Mouse (Mus musculus) CD8-positive naive resting alpha-beta T cell, adult 2 months (primary cell): ENCODE measurements around the gene Olfr654.

Experiments
- DNase-seq, 2 experiments: peaks; one replicate each; pipeline ENCODE4 v3.0.0; 2022; ENCODE audit warnings: low read depth in 2 of 2, low spot score in 2 of 2

Olfr654 gene

GRCm38 (mm10) chr7:104586725-104587124 is at the start of gene Olfr654:
Olfr654 (plus strand) TSS chr7:104587025.
- no peak for DNase-seq

GRCm38 (mm10) chr7:104549833-104550232 is 37.0 kb upstream of the Olfr654 start, which contains the start of gene Olfr651:
Olfr651 (plus strand) TSS chr7:104550133.
- no peak for DNase-seq

DNA sequence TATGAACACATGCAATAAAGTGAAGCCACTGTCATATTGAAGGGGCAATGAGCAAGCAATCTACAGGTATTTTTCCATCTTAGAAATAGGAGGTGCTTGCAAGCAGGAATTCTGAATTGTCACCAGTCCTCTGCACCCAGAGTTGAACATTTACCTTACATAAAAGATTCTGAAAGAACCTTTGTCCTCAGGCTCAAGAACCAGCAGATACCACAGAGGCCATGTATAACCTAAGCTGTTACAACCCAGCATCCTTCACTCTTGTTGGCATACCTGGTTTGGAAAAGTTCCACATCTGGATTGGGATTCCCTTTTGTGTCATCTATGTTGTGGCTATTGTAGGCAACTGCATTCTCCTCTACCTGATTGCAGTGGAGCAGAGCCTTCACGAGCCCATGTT is 34.1 kb upstream of the Olfr654 start:
- DNase-seq = no peak

DNA sequence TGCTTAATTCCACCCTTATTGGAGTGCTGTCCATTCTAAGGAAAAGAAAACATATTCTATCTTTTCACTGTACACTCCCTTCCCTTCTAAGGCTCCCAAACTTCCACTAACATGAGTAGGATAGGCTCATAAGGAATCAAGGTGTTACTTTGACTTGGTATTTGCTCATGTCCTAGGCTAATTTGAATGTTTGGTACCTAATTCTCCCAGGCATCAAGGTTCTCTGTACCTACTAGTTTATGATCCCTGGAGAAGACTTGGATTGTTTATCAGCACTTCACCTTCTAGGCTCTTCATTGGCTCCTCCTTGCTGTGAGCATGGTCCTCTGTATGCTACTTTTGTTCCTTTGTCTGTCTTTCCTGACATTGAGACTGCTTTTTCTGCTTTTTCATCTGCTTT is 26.2 kb upstream of the Olfr654 start, which contains the start of gene Olfr652:
Gene Olfr652, plus strand, starts transcription at position 301 of the 400 bp plus-strand sequence.
- no peak for DNase-seq

- no peak for DNase-seq
Measured at GRCm38 (mm10) chr7:104577014-104577413, 9.8 kb upstream of the Olfr654 start, which contains the start of gene Olfr653. Olfr653 (plus strand) TSS chr7:104577314.

DNA sequence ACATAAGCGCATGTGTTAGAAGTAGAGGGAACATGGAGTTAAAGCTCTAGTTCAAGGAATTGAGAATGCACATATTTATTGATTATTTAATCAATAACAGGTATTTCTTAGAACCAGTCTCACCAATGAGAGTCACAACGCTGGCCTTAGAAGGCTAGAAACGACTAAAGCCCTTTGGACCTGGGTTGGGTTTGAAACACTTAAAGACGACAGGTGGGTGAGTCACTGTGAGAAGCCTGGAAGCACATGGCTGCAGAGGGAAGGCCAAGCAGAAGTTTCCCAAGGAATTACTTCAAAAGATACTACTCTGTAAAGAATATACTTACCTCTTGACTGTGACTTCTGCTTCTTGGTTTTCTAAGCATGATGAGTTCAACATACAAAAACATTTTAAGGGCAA is 6.0 kb upstream of the Olfr654 start:
- DNase-seq = no peak

DNA sequence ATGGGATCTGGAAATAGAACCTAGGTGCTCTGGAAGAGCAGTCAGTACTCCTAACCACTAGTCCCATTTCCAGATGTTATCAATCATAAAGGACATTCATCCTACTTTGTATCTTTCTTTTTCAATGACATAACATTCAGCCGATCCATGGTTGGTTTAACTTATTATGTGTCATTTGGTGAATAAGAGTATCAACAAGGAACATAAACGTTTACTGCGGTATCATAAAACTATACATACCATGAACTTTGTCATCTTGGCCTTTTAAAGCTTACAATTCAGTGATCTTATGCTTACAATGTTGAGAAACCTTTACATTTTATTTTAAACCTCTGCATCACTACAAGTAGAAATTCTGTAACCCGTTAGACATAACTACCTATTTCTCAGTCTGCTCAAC is 5.4 kb upstream of the Olfr654 start:
- no peak for DNase-seq

GRCm38 (mm10) chr7:104588274-104588673 is 1.4 kb downstream of the Olfr654 start:
- DNase-seq = no peak

DNA sequence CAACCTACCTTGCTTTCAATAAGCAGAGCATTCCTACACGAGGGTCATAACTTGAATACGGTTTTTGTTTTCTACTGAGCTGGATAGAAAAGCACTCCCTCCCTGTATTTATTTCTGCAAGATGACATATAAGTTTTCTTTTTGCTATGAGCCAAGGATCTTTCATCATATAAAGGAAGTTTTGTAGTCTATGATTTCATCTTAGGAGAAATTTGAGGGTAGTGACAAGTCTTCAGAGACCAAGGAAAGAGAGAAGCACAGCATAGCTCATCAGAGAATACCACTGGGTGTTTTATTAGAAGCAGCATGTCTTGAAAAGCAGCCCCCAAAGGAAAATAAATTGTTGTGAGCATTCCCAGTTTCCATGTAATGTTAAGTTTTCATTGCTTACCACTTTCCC is 14.9 kb downstream of the Olfr654 start, which contains the start of gene Olfr655:
Gene Olfr655, minus strand, starts transcription at position 101 of the 400 bp plus-strand sequence.
- no peak for DNase-seq

DNA sequence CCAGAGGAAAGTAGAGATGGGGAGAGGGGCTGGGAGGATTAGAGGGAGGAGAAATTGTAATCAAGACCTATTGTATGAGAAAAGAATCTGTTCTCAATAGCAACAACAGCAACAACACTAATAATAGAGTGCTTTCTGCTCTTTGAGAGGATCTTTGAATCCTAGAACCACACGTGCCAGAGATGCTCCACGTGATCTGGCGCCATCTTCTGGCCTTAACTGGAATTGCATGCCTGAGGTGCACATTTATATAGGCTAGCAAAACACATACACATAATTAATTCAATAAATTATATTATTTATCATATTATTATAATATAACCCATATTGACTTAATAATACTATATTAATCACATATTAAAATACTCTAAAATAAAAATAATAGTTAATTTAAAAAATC is 16.3 kb downstream of the Olfr654 start:
- DNase-seq = peak; percentile 52 to 70

DNA sequence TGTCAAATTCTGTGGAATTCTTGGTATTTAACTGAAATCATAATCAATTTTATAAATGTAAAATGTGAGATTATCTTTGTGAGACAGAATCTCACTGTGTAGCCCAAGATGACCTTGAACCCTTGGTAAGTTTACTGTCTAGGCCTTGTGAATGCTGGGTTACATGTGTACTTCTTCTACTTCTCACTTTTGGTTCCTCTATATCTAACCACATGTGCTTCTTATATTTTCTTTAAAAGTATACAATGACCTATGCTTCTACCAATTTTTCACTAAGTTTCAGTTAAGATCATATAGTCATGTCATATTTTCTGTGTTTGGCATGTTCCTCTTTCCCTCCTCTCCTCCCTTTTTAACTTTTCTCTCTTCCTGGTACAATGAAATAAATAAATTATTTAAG is 17.9 kb downstream of the Olfr654 start:
- no peak for DNase-seq

- DNase-seq = no peak
Measured at GRCm38 (mm10) chr7:104613655-104614054, 26.8 kb downstream of the Olfr654 start, which contains the start of gene Olfr656. Olfr656 (plus strand) TSS chr7:104613955.

DNA sequence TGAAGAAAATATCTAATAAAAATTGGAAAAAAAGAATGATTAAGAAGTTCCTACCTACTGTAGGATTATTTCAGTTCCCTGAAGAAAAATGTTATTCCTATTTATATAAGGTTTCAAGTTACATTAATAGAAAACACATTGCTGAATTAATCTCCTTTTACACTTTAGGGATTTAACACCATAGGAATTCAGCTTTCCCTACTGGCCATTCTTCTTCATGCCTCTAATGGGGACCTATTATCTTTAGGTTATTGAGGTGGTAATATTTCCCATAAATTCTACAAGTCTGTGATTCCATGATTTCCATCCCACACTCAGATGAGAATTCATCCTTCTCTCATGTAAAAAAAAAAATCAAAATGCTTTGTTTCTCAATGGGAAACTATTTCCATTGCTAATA is 37.7 kb downstream of the Olfr654 start, which contains the start of gene Olfr657:
Gene Olfr657, plus strand, starts transcription at position 301 of the 400 bp plus-strand sequence.
- no peak for DNase-seq
